Mouse (Mus musculus) G1E-ER4 (cell line): Measurements from ENCODE around the gene Rhbdl1. TPM values are rescaled to one million over a fixed set of nuclear protein-coding genes. Genes with fewer than 3 reads are reported as not detected.

Experiments used
- GATA1 ChIP-seq: IDR thresholded peaks from one replicate; pipeline ENCODE4 v1.8.0; 2012; ENCODE audit warnings: low read length, inconsistent platforms
- polyA plus RNA-seq: library from polyadenylated mRNA; stranded (reverse); fragments of >175 nt; gene quantifications from 2 replicates; pipeline ENCODE4 v1.2.3, GENCODE M21; 2012

Gene Rhbdl1
- polyA plus RNA-seq = 1.9 and 2.4 TPM in 2 replicates

- no peak for TF ChIP-seq GATA1
These were observed at the start of gene Rhbdl1 for GRCm38 (mm10) chr17:25837076-25837410. Gene Rhbdl1, minus strand, starts transcription at chr17:25837295.

GRCm38 (mm10) chr17:25886806-25887205 is 49.7 kb upstream of the Rhbdl1 start:
- no peak for TF ChIP-seq GATA1

- no peak for TF ChIP-seq GATA1
These were observed 48.5 kb upstream of the Rhbdl1 start for GRCm38 (mm10) chr17:25885636-25886035.

- TF ChIP-seq GATA1 = no peak
These were observed 46.7 kb upstream of the Rhbdl1 start for GRCm38 (mm10) chr17:25883824-25884223.

- TF ChIP-seq GATA1 = no peak
These were observed 46.2 kb upstream of the Rhbdl1 start for GRCm38 (mm10) chr17:25883268-25883667.

GRCm38 (mm10) chr17:25882306-25882705 is 45.2 kb upstream of the Rhbdl1 start:
- no peak for TF ChIP-seq GATA1

- no peak for TF ChIP-seq GATA1
These were observed 44.6 kb upstream of the Rhbdl1 start for GRCm38 (mm10) chr17:25881691-25882090.

GRCm38 (mm10) chr17:25880913-25881641 is 44.0 kb upstream of the Rhbdl1 start:
- TF ChIP-seq GATA1 = no peak

- TF ChIP-seq GATA1 = no peak
These were observed 43.3 kb upstream of the Rhbdl1 start, which contains the start of gene Wfikkn1 for GRCm38 (mm10) chr17:25880196-25880910. Gene Wfikkn1, minus strand, starts transcription at chr17:25880858.

GRCm38 (mm10) chr17:25879750-25880149 is 42.7 kb upstream of the Rhbdl1 start:
- TF ChIP-seq GATA1 = no peak

GRCm38 (mm10) chr17:25879261-25879660 is 42.2 kb upstream of the Rhbdl1 start:
- TF ChIP-seq GATA1 = no peak

- no peak for TF ChIP-seq GATA1
These were observed 41.6 kb upstream of the Rhbdl1 start for GRCm38 (mm10) chr17:25878611-25879180.

- TF ChIP-seq GATA1 = no peak
These were observed 40.9 kb upstream of the Rhbdl1 start for GRCm38 (mm10) chr17:25877741-25878610.

GRCm38 (mm10) chr17:25877025-25877424 is 39.9 kb upstream of the Rhbdl1 start:
- TF ChIP-seq GATA1 = no peak

GRCm38 (mm10) chr17:25876347-25876915 is 39.3 kb upstream of the Rhbdl1 start:
- TF ChIP-seq GATA1 = no peak
